Mouse (Mus musculus): Measurements from ENCODE around the gene Smyd2. TPM values are rescaled to one million over a fixed set of nuclear protein-coding genes. Genes with fewer than 3 reads are reported as not detected.

The Smyd2 gene
- polyA plus RNA-seq, 1 experiment from 2014 or later = 87.3 TPM

GRCm38 (mm10) chr1:189854646-189855045 is 67.5 kb downstream of the Smyd2 start:
- ATAC-seq (ENCODE audit: low FRiP score, low read depth) = no peak
- no peaks in the 10 kb centered on the region for H3K9me3 ChIP-seq
- H3K27me3 ChIP-seq = no peaks in the 10 kb centered on the region
- peaks cover 19% of the 10 kb centered on the region for H3K4me1 ChIP-seq
- no peak overlapping the region for H3K4me3 ChIP-seq
- H3K36me3 ChIP-seq = peaks cover 81% of the 10 kb centered on the region
- no peak overlapping the region for H3K27ac ChIP-seq
- WGBS = 87% methylated on average over 13 of the region's 13 CpGs
- no peak overlapping the region for H3K9ac ChIP-seq
- H3K4me2 ChIP-seq (replicated peaks) = no peak overlapping the region

DNA sequence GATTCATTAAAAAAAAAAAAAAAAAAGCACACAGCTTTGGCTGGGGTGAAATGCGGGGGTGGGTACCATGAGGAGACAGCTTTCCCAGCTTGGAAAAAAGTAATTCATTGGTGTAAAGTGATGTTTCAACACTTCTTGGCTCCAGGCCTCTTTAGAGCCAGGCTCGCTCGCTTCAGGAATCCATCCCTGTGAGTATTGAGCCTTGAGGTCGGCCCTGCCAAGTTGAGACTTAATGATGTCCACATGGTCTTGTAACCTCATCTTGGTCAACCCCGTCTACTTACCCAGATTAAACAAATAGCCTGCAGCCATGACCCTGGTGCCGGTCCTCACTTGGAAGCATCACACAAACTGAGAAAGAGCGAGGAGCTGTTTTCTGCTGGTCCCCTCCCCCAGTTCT is 69.7 kb downstream of the Smyd2 start:
- Histone ChIP-seq H3K4me3 (no peak overlapping the region), H3K36me3 (peaks cover 86% of the 10 kb centered on the region), H3K27me3 (no peaks in the 10 kb centered on the region), H3K9me3 (no peaks in the 10 kb centered on the region), H3K4me2 (replicated peaks) (no peak overlapping the region), H3K27ac (no peak overlapping the region), H3K9ac (no peak overlapping the region), H3K4me1 (peaks cover 19% of the 10 kb centered on the region)
- 42% methylated on average over 7 of the region's 7 CpGs for WGBS
- ATAC-seq (ENCODE audit: low FRiP score, low read depth) = peak; percentile 68; the same call in 1 of the 2 replicates

GRCm38 (mm10) chr1:189852051-189852450 is 70.1 kb downstream of the Smyd2 start:
- ATAC-seq (ENCODE audit: low FRiP score, low read depth) = no peak
- H3K4me1 ChIP-seq = peaks cover 19% of the 10 kb centered on the region
- H3K9me3 ChIP-seq = no peaks in the 10 kb centered on the region
- 64% methylated on average over 5 of the region's 5 CpGs for WGBS
- no peaks in the 10 kb centered on the region for H3K27me3 ChIP-seq
- H3K36me3 ChIP-seq = peaks cover 86% of the 10 kb centered on the region
- no peak overlapping the region for H3K9ac ChIP-seq
- no peak overlapping the region for H3K4me3 ChIP-seq
- H3K4me2 ChIP-seq (replicated peaks) = no peak overlapping the region
- H3K27ac ChIP-seq = peak overlapping the region; percentile 17; the same call in 1 of the 2 replicates

GRCm38 (mm10) chr1:189849550-189849949 is 72.6 kb downstream of the Smyd2 start:
- Histone ChIP-seq H3K36me3 (peaks cover 85% of the 10 kb centered on the region), H3K4me2 (replicated peaks) (no peak overlapping the region), H3K9ac (no peak overlapping the region), H3K9me3 (no peaks in the 10 kb centered on the region), H3K4me1 (peaks cover 19% of the 10 kb centered on the region), H3K27ac (peak overlapping the region; percentile 39; the same call in 1 of the 2 replicates), H3K4me3 (no peak overlapping the region), H3K27me3 (no peaks in the 10 kb centered on the region)
- peak; percentile 24; the same call in 1 of the 2 replicates for ATAC-seq (ENCODE audit: low FRiP score, low read depth)
- WGBS = 61% methylated on average over 11 of the region's 11 CpGs

DNA sequence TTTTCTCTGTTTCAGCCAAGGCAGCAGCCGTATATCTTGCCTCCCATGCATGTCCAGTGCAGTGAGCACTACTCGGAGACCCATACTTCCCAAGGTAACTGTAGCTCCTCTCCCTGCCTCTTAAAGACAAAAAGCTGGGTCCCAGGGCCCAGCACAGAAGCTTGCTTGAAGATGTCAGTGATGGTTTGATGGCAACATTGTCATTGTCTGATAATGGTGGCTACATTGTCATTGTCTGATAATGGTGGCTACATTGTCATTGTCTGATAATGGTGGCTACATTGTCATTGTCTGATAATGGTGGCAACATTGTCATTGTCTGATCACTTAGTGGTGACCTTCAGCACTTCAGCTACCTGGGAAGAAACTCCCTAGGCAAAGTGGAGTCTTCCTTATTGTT is 75.8 kb downstream of the Smyd2 start:
- H3K4me2 ChIP-seq (replicated peaks) = no peak overlapping the region
- no peaks in the 10 kb centered on the region; the same call in 1 of the 2 replicates for H3K4me1 ChIP-seq
- ATAC-seq (ENCODE audit: low FRiP score, low read depth) = no peak
- no peak overlapping the region for H3K27ac ChIP-seq
- H3K9me3 ChIP-seq = no peaks in the 10 kb centered on the region
- 76% methylated on average over 2 of the region's 2 CpGs for WGBS
- H3K36me3 ChIP-seq = peaks cover 93% of the 10 kb centered on the region
- no peak overlapping the region for H3K4me3 ChIP-seq
- no peak overlapping the region for H3K9ac ChIP-seq
- no peaks in the 10 kb centered on the region for H3K27me3 ChIP-seq

GRCm38 (mm10) chr1:189834166-189834565 is 88.0 kb downstream of the Smyd2 start:
- H3K9ac ChIP-seq = no peak overlapping the region
- WGBS = 61% methylated on average over 13 of the region's 13 CpGs
- no peaks in the 10 kb centered on the region for H3K27me3 ChIP-seq
- H3K27ac ChIP-seq = no peak overlapping the region
- no peak for ATAC-seq (ENCODE audit: low FRiP score, low read depth)
- peaks cover 14% of the 10 kb centered on the region for H3K4me1 ChIP-seq
- no peak overlapping the region for H3K4me3 ChIP-seq
- no peaks in the 10 kb centered on the region for H3K9me3 ChIP-seq
- H3K36me3 ChIP-seq = peaks cover 48% of the 10 kb centered on the region
- no peak overlapping the region for H3K4me2 ChIP-seq (replicated peaks)

DNA sequence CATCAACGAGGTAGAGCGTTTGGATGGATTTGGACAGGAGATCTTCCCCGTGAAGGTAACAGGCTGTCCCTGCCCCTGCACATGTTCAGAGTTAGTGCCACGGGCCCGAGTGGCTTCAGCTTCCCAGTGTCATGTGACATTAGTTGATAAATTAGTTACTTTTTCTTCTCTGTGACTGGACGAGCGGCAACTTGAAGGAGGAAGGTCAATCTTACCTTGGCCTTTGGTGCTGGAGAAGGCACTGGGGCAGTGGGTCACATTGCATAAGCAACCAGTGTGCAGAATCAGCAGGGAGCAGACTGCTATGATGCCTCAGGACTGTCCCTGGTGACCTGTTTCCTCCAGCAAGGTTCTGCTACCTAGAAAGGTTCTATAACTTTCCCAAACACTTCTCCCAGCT is 88.8 kb downstream of the Smyd2 start:
- H3K27ac ChIP-seq = no peak overlapping the region
- H3K4me3 ChIP-seq = no peak overlapping the region
- H3K4me2 ChIP-seq (replicated peaks) = no peak overlapping the region
- no peak for ATAC-seq (ENCODE audit: low FRiP score, low read depth)
- no peak overlapping the region for H3K9ac ChIP-seq
- peaks cover 14% of the 10 kb centered on the region for H3K4me1 ChIP-seq
- no peaks in the 10 kb centered on the region for H3K27me3 ChIP-seq
- 78% methylated on average over 7 of the region's 7 CpGs for WGBS
- H3K9me3 ChIP-seq = no peaks in the 10 kb centered on the region
- H3K36me3 ChIP-seq = peaks cover 49% of the 10 kb centered on the region

DNA sequence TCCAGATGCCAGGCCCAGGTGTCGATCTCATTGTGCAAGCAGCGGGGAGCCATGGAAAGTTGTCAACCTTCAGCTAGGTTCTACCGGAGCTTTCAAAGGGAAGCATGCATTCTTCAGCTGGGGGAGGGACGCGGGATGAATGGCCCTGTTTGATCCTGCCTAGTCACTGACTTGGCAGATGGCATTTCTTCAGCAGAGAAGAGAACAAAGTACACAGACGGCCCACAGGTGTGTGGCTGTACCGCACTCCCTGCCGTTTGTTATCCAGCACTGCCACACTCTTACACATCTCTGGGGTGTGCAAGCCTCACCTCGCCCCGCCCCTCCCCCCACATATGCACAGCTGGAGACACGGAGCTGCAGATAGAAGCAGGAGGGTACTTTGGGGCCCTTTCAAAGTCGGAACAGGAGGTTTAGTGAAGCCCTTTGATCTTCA is 91.3 kb downstream of the Smyd2 start:
- no peaks in the 10 kb centered on the region for H3K9me3 ChIP-seq
- H3K4me3 ChIP-seq = no peak overlapping the region

More for the DNA sequence above, 91.3 kb downstream of the Smyd2 start:
- H3K27me3 ChIP-seq = no peaks in the 10 kb centered on the region
- H3K4me2 ChIP-seq (replicated peaks) = peak overlapping the region; percentile 21; the same call in 1 of the 2 replicates
- 0 out of 2 replicates have a peak overlapping the region, but pooled peaks have one; percentile 8 for H3K9ac ChIP-seq
- peaks cover 14% of the 10 kb centered on the region for H3K4me1 ChIP-seq
- peak overlapping the region; percentile 8; the same call in 1 of the 2 replicates for H3K27ac ChIP-seq
- peaks cover 51% of the 10 kb centered on the region for H3K36me3 ChIP-seq
- WGBS = 7% methylated on average over 12 of the region's 12 CpGs
- ATAC-seq (ENCODE audit: low FRiP score, low read depth) = no peak

Other genes starting within 250 kb of the Smyd2 start
- gene Cenpf, start 234.3 kb downstream of the Smyd2 start, polyA plus RNA-seq (2015; fragmentation: Nextera tagmentation; extraction: Ambion mirVana) = 88.0 and 92.3 TPM in 2 replicates
- 10.7 and 11.1 TPM in 2 replicates for gene Ptpn14, start 194.1 kb downstream of the Smyd2 start, polyA plus RNA-seq (2015; fragmentation: Nextera tagmentation; extraction: Ambion mirVana)
- 3.2 and 3.7 TPM in 2 replicates for gene Prox1, start 248.4 kb upstream of the Smyd2 start, polyA plus RNA-seq (2015; fragmentation: Nextera tagmentation; extraction: Ambion mirVana)